Comparison of ENCODE assay signal across 8 mouse cellular contexts in genomic region chr1:75487405-75488161, GRCm38 (mm10). TPM values are rescaled to one million over a fixed set of nuclear protein-coding genes. Genes with fewer than 3 reads are reported as not detected.
DNase-seq lines count a peak whose midpoint lies in the region; ATAC-seq and TF ChIP-seq lines count a peak whose summit lies in the region.

No protein-coding gene starts in this region.

- peak overlapping the region; percentile 81 for H3K4me3 ChIP-seq in ES-Bruce4 (ENCODE audit: low read depth, low read length)
- H3K4me3 ChIP-seq in embryonic facial prominence, embryonic 15.5 days (replicated peaks) = peak overlapping the region; percentile 49
- H3K4me3 ChIP-seq in hindbrain, embryonic 13.5 days = peak overlapping the region; percentile 49
- H3K4me3 ChIP-seq in megakaryocyte, embryonic 14.5 days (replicated peaks) = peak overlapping the region; percentile 89

- peak overlapping the region; percentile 50 for H3K9ac ChIP-seq in ES-Bruce4 (ENCODE audit: low read depth, poor library complexity, severe bottlenecking)
- H3K9ac ChIP-seq in embryonic facial prominence, embryonic 15.5 days = no peak overlapping the region
- H3K9ac ChIP-seq in hindbrain, embryonic 13.5 days = peak overlapping the region; percentile 68

- no peak for TF ChIP-seq POLR2A in ES-Bruce4 (IDR thresholded peaks at IDR 0.05; ENCODE audit: insufficient read depth, low read length)

- H3K27ac ChIP-seq in ES-Bruce4 (ENCODE audit: insufficient read depth, low read length) = no peak overlapping the region
- no peak overlapping the region for H3K27ac ChIP-seq in embryonic facial prominence, embryonic 15.5 days (replicated peaks)
- H3K27ac ChIP-seq in hindbrain, embryonic 13.5 days = no peak overlapping the region

- intact Hi-C loops in left cerebral cortex, postnatal 14 days (cut with DNase I) = no loop called here

- TF ChIP-seq CTCF in ES-Bruce4 (IDR thresholded peaks at IDR 0.05; ENCODE audit: low read depth, low read length) = peak; percentile 16

- H3K36me3 ChIP-seq in ES-Bruce4 (ENCODE audit: control insufficient read depth, insufficient read depth, low read length, poor library complexity, severe bottlenecking) = no peaks in the 10 kb centered on the region
- peaks cover 28% of the 10 kb centered on the region for H3K36me3 ChIP-seq in embryonic facial prominence, embryonic 15.5 days
- H3K36me3 ChIP-seq in hindbrain, embryonic 13.5 days = peaks cover 57% of the 10 kb centered on the region
- H3K36me3 ChIP-seq in megakaryocyte, embryonic 14.5 days (replicated peaks; ENCODE audit: low read length) = no peaks in the 10 kb centered on the region

- H3K9me3 ChIP-seq in ES-Bruce4 (replicated peaks; ENCODE audit: control insufficient read depth, insufficient read depth, low read length, poor library complexity, severe bottlenecking) = no peaks in the 10 kb centered on the region
- H3K9me3 ChIP-seq in embryonic facial prominence, embryonic 15.5 days (replicated peaks) = no peaks in the 10 kb centered on the region
- no peaks in the 10 kb centered on the region for H3K9me3 ChIP-seq in hindbrain, embryonic 13.5 days
- peaks cover 3% of the 10 kb centered on the region; the same call in 1 of the 2 replicates for H3K9me3 ChIP-seq in megakaryocyte, embryonic 14.5 days

- no peak for TF ChIP-seq EP300 in ES-Bruce4 (IDR thresholded peaks at IDR 0.05; ENCODE audit: insufficient read depth, low read depth, low read length)

- no peaks in the 10 kb centered on the region for H3K4me1 ChIP-seq in ES-Bruce4 (ENCODE audit: control insufficient read depth, insufficient read depth, low read length)
- peaks cover 17% of the 10 kb centered on the region for H3K4me1 ChIP-seq in embryonic facial prominence, embryonic 15.5 days
- H3K4me1 ChIP-seq in hindbrain, embryonic 13.5 days (replicated peaks) = peaks cover 31% of the 10 kb centered on the region
- H3K4me1 ChIP-seq in megakaryocyte, embryonic 14.5 days = peaks cover 18% of the 10 kb centered on the region

- DNase-seq in adrenal gland, postnatal 25 days = peak; percentile 88
- peak; percentile 68 to 69 for DNase-seq in left cerebral cortex, postnatal 14 days (ENCODE audit: low spot score in 2 of 2)
- DNase-seq in right cerebral cortex, postnatal 25 days = peak; percentile 68
- no peak for DNase-seq in c-Kit-positive CD71-positive TER-119-positive erythroid progenitor cells, embryonic 14.5 days (ENCODE audit: low spot score)

- H3K27me3 ChIP-seq in ES-Bruce4 (ENCODE audit: control insufficient read depth, insufficient read depth, low read length, poor library complexity, severe bottlenecking) = peaks cover 3% of the 10 kb centered on the region; the same call in 1 of the 2 replicates
- peaks cover 66% of the 10 kb centered on the region for H3K27me3 ChIP-seq in embryonic facial prominence, embryonic 15.5 days
- H3K27me3 ChIP-seq in hindbrain, embryonic 13.5 days = peaks cover 100% of the 10 kb centered on the region
- peaks cover 99% of the 10 kb centered on the region for H3K27me3 ChIP-seq in megakaryocyte, embryonic 14.5 days (replicated peaks)

- WGBS in embryonic facial prominence, embryonic 15.5 days = under 1% methylated on average over 62 of the region's 62 CpGs
- under 1% methylated on average over 62 of the region's 62 CpGs for WGBS in hindbrain, embryonic 13.5 days

- ATAC-seq in embryonic facial prominence, embryonic 15.5 days (ENCODE audit: insufficient number of reproducible peaks, low FRiP score, low TSS enrichment, low read depth) = peak; percentile 63
- ATAC-seq in hindbrain, embryonic 13.5 days (ENCODE audit: low FRiP score) = peak; percentile 70

- peak overlapping the region; percentile 81 for H3K4me2 ChIP-seq in embryonic facial prominence, embryonic 15.5 days (replicated peaks)
- peak overlapping the region; percentile 86 for H3K4me2 ChIP-seq in hindbrain, embryonic 13.5 days

RNA-seq across cellular contexts. Expression of gene Tmem198, which starts 8.3 kb away (rescaled TPM):
- 0.27 and 0.53 TPM in 2 replicates for polyA plus RNA-seq in ES-Bruce4 (2011; ENCODE audit: insufficient read depth, insufficient read length, low read depth, missing spikeins)
- total RNA-seq in adrenal gland, postnatal 25 days (2021) = 2.8 and 4.1 TPM in 2 replicates
- 1.3 and 1.4 TPM in 2 replicates for polyA plus RNA-seq in embryonic facial prominence, embryonic 15.5 days (2015; fragmentation: Nextera tagmentation; extraction: Ambion mirVana)
- 43.7 and 45.0 TPM in 2 replicates for polyA plus RNA-seq in hindbrain, embryonic 13.5 days (2015; fragmentation: Nextera tagmentation; extraction: Ambion mirVana)
- 10 to 100 TPM; 76.1 to 77.3 TPM for total RNA-seq in left cerebral cortex, postnatal 14 days (2021)
- polyA plus RNA-seq in megakaryocyte, embryonic 14.5 days (2012; ENCODE audit: insufficient read depth, low replicate concordance) = 1.7 TPM in 1 of 2 replicates, not detected in the other

RNA-seq across cellular contexts. Expression of gene Chpf, which starts 8.5 kb away (rescaled TPM):
- polyA plus RNA-seq in ES-Bruce4 (2011; ENCODE audit: insufficient read depth, insufficient read length, low read depth, missing spikeins) = 13.3 and 15.1 TPM in 2 replicates
- total RNA-seq in adrenal gland, postnatal 25 days (2021) = 46.9 and 50.1 TPM in 2 replicates
- 51.3 and 54.5 TPM in 2 replicates for polyA plus RNA-seq in embryonic facial prominence, embryonic 15.5 days (2015; fragmentation: Nextera tagmentation; extraction: Ambion mirVana)
- 32.4 and 33.8 TPM in 2 replicates for polyA plus RNA-seq in hindbrain, embryonic 13.5 days (2015; fragmentation: Nextera tagmentation; extraction: Ambion mirVana)
- total RNA-seq in left cerebral cortex, postnatal 14 days (2021) = 10 to 100 TPM; 77.0 to 79.3 TPM
- 9.2 and 30.3 TPM in 2 replicates for polyA plus RNA-seq in megakaryocyte, embryonic 14.5 days (2012; ENCODE audit: insufficient read depth, low replicate concordance)

RNA-seq across cellular contexts. Expression of gene Obsl1, which starts 18.7 kb away (rescaled TPM):
- 32.6 and 32.9 TPM in 2 replicates for polyA plus RNA-seq in ES-Bruce4 (2011; ENCODE audit: insufficient read depth, insufficient read length, low read depth, missing spikeins)
- total RNA-seq in adrenal gland, postnatal 25 days (2021) = 83.1 and 107 TPM in 2 replicates
- polyA plus RNA-seq in embryonic facial prominence, embryonic 15.5 days (2015; fragmentation: Nextera tagmentation; extraction: Ambion mirVana) = 104 and 108 TPM in 2 replicates
- polyA plus RNA-seq in hindbrain, embryonic 13.5 days (2015; fragmentation: Nextera tagmentation; extraction: Ambion mirVana) = 21.0 and 22.8 TPM in 2 replicates
- total RNA-seq in left cerebral cortex, postnatal 14 days (2021) = 10 to 100 TPM; 33.4 to 35.1 TPM
- polyA plus RNA-seq in megakaryocyte, embryonic 14.5 days (2012; ENCODE audit: insufficient read depth, low replicate concordance) = 8.6 and 12.9 TPM in 2 replicates

RNA-seq across cellular contexts. Expression of gene Inha, which starts 19.3 kb away (rescaled TPM):
- polyA plus RNA-seq in ES-Bruce4 (2011; ENCODE audit: insufficient read depth, insufficient read length, low read depth, missing spikeins) = 1.9 and 2.4 TPM in 2 replicates
- total RNA-seq in adrenal gland, postnatal 25 days (2021) = 42.4 and 44.1 TPM in 2 replicates
- 14.7 and 15.7 TPM in 2 replicates for polyA plus RNA-seq in embryonic facial prominence, embryonic 15.5 days (2015; fragmentation: Nextera tagmentation; extraction: Ambion mirVana)
- polyA plus RNA-seq in hindbrain, embryonic 13.5 days (2015; fragmentation: Nextera tagmentation; extraction: Ambion mirVana) = 11.5 and 11.7 TPM in 2 replicates
- 10 to 100 TPM; 30.7 to 31.9 TPM for total RNA-seq in left cerebral cortex, postnatal 14 days (2021)
- 2.3 and 2.4 TPM in 2 replicates for polyA plus RNA-seq in megakaryocyte, embryonic 14.5 days (2012; ENCODE audit: insufficient read depth, low replicate concordance)

RNA-seq across cellular contexts. Expression of gene Stk11ip, which starts 33.7 kb away (rescaled TPM):
- 18.8 and 22.7 TPM in 2 replicates for polyA plus RNA-seq in ES-Bruce4 (2011; ENCODE audit: insufficient read depth, insufficient read length, low read depth, missing spikeins)
- total RNA-seq in adrenal gland, postnatal 25 days (2021) = 19.2 and 35.4 TPM in 2 replicates
- 19.7 and 21.1 TPM in 2 replicates for polyA plus RNA-seq in embryonic facial prominence, embryonic 15.5 days (2015; fragmentation: Nextera tagmentation; extraction: Ambion mirVana)
- polyA plus RNA-seq in hindbrain, embryonic 13.5 days (2015; fragmentation: Nextera tagmentation; extraction: Ambion mirVana) = 18.6 and 20.7 TPM in 2 replicates
- 10 to 100 TPM; 30.6 to 32.7 TPM for total RNA-seq in left cerebral cortex, postnatal 14 days (2021)
- polyA plus RNA-seq in megakaryocyte, embryonic 14.5 days (2012; ENCODE audit: insufficient read depth, low replicate concordance) = 35.7 and 52.7 TPM in 2 replicates

Comparison
In these comparisons a context has a peak if more than half of its experiments do, and no peak if none do; other contexts are left out.
1. RNA of gene Tmem198, which starts 8.3 kb away (polyA plus RNA-seq): 43.7 to 45.0 TPM in hindbrain, embryonic 13.5 days; 1.7 TPM in megakaryocyte, embryonic 14.5 days, 1.3 to 1.4 TPM in embryonic facial prominence, embryonic 15.5 days and 0.27 to 0.53 TPM in ES-Bruce4; every median in the first group is over 10 times any median in the second.
2. Peak in every context shown above with its lines, with median percentiles within 50 percentile points of each other: H3K4me3 ChIP-seq.